Mouse (Mus musculus) adrenal gland, postnatal 25 days (tissue): Measurements from ENCODE around the gene Pabpc1l. TPM values are rescaled to one million over a fixed set of nuclear protein-coding genes. Genes with fewer than 3 reads are reported as not detected.
A peak's percentile ranks its signal among the peaks of the same experiment; 100 is the strongest.
"Not testable (repeated sequence)": the region's sequence is repeated elsewhere in the genome, so short reads cannot be mapped to it uniquely, and the experiment has no call there.

Source experiments
- DNase-seq: peaks from one replicate; pipeline ENCODE4 v3.0.0; 2021; ENCODE audit warnings: mixed read lengths
- total RNA-seq: library from RNA; stranded (reverse); gene quantifications from 2 replicates; pipeline ENCODE4 v1.2.3, GENCODE M21; 2021

The Pabpc1l gene
- total RNA-seq, 1 experiment from 2014 or later = 2.2 TPM

DNA sequence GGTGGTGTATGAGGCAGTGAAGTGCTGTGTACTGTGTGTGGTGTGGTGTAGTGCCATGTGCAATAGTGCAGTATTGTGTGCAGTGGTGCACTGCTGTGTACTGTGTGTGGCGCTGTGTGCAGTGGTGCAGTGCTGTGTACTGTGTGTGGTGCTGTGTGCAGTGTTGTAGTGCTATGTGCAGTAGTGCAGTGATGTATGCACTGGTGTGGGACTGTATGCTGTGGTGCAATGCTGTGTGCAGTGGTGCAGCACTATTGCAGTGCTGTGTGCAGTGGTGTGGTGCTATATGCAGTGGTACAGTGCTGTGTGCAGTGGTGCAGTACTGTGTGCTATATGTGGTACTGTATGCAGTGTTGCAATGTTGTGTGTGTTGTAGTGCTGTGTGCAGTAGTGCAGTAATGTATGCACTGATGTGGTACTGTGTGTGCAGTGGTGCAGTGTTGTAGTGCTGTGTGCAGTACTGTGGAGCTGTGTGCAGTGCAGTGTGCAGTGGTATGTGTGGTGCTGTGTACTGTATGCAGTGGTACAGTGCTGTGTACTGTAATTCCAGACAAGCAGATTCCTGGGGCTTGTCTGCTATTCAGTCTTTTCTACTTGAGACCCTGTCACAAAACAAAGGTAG lies 13.3 kb downstream of the Pabpc1l start:
- no peak for DNase-seq

GRCm38 (mm10) chr2:164040949-164041348 lies 15.7 kb downstream of the Pabpc1l start:
- no peak for DNase-seq

DNA sequence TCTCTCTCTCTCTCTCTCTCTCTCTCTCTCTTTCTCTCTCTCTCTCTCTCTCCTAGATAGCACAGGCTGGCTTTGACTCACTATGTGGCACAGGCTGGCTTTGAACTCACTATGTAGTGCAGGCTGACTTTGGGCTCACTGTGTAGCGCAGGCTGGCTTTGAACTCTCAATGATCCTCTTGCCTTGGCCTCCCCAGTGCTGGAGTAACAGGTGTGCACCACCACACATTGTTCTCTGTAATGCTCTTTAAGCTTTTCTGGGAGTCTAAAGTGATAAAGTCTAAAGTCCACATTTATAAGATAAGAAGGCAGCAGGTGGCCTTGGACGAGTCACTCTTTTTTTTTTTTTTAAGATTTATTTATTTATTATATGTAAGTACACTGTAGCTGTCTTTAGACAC lies 16.3 kb downstream of the Pabpc1l start:
- no peak for DNase-seq

- DNase-seq = peak; percentile 26
Observed at GRCm38 (mm10) chr2:164047197-164047690, 22.0 kb downstream of the Pabpc1l start.

DNA sequence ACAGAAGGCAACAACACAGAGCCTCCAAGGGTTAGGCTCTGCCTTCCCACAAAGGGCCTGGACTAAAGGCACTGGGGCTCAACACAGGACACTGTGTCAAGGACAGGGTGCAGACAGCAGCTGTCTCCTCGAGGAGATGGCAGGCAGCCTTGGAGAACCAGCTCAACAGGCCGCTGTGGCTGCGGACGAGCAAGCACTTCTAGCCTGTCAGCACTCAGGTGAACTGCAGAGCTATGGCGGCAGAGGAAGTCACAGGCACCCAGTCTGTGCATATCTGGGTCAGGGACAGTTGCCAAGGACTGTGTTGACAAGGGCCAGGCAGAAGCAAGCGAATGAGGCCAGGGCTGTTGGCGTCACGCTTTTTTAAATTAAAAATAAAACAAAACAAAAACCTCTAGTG lies 28.5 kb downstream of the Pabpc1l start:
- DNase-seq = peak; percentile 68

DNA sequence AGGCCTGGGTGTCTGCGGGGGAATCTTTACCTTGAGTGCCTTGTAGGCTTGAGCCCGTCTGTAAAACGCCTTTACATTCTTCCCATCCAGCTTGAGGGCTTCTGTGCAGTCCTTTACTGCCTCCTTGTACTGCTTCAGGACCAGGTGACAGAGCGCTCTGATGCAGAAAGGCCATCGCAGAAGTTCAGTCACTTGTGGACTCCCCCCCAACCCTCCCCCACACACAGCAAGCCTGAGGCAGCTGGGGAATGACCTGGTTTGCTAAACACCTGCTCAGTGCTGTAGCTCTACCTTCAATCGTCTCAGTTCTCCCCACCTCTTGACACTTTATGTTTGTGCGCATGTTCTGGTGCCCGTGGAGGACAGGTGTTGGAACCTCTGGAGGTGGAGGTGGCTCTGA lies 29.4 kb downstream of the Pabpc1l start:
- DNase-seq = no peak

DNA sequence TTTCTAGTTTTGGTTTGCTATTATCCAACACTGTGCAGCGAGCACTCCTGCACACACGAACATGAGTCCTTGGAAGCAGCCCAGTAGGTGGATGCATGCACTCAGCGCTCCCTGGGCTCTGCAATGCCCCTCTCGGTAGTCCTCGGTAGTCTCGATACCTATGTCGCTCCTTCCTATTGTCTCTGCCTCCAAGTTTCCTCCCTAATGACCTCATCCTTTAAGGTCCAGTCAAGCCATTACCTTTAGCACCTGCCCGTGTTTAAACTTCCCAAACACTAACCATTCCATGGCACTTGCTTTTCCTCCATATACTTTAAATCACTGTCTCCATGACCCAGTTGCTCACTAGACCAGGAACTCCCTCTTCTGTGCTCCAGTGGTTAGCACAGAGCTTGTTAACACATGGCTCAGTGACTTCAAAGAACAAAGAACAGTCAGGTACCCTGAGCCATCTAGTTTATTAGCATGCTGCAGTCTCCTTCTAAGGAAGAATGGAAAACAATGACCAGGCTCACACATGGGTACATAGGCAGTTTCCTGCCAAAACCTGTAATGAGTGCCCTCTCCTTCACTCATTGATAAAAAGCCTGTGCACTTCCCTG lies 34.5 kb downstream of the Pabpc1l start:
- no peak for DNase-seq

DNA sequence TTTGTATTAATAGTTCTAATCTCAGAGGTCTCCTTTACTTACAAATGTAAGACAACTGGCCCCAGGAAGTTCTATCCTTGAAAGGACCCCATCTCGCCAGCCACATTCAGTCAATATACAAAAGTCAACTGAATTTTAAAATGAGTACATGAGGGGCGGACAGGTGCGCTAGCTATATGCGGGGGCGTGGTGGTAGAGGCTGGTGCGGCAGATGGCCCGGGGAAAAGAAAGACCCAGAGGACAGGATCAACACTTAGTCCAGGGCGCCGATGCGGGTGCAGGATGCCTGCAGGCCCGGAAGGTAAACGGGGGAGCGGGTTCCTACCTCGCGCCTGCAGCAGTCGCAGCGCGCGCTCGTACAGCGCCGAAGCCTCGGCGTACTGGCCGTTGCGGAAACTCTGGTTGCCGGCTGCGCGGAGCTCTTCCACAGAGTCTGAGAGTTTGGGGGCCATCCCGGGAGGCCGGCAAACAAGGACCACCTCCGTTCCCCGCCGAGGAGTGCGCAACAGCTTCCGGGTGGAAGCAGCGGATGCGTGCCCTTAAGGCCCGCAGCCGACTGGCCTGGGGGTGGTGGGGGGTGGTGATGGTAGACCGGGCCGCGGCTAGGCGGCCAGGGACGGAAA lies 45.0 kb downstream of the Pabpc1l start, which contains the start of gene Stk4:
Gene Stk4 (plus strand): TSS at position 181 of the 623 bp plus-strand sequence.
- DNase-seq = no peak

DNA sequence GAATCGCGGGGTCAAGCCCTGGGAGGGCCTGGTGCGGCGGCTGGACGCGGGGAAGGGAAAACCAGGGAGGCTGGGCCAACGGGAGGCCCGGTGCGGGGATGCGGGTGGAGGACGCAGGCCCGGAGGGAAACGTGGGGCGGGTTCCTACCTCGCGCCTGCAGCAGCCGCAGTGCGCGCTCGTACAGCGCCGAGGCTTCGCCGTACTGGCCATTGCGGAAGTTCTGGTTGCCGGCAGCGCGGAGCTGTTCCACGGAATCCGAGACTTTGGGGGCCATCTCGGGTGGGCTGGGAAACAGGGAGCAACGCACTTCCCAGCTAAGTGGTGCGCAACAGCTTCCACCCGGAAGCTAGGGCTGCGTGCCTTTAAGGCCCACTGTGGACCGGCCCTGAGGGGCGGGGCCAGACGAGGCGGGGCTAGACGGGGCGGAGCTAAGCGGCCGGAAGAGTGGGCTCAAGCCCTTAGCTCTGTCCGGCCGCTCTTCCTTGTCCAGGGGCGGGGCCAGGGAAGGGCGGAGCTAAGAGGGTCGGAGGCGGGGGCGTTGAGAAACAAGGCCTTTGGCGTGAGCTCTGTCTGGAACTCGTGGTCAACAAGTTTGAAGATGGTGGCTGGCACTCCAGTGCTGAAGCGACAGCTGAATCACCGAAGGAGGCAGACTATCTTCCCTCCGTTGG lies 45.7 kb downstream of the Pabpc1l start, which contains the start of gene Tomm34:
Gene Tomm34 (minus strand): TSS at position 405 of the 672 bp plus-strand sequence.
- DNase-seq = peak; percentile 97

DNA sequence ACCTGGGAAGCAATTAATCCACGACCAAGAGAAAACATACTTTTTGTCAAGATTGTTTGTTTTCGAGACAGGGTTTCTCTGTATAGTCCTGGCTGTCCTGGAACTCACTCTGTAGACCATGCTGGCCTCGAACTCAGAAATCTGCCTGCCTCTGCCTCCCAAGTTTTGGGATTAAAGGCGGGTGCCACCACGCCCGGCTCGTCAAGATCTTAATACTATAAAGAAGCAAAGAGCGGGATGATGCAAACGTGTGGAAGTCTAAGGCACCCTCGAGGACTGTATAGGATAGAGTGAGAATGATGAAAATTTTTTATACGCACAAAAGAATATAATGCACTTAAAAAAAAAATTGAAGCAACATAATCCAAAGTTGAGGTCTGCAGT lies 46.2 kb downstream of the Pabpc1l start:
- not testable (repeated sequence) for DNase-seq

DNA sequence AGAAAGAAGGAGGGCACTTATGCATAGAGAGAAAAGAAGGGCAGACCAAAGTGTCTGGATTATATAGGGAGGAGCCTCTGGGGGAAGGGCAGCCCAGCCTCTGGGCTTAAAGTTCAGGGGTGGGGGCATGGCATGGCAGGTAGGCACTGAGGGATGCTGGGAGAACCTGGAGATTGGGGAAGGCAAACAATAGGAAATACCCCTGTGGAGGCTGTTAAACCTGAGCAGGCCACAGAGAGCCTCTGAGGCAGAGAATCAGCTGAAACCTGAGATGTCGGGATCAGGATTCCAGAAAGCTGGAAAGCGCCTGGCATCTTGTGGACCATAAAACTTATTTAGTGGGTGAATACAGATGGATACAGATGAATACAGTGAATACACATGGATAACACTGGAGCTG lies 46.9 kb downstream of the Pabpc1l start:
- no peak for DNase-seq

GRCm38 (mm10) chr2:164073120-164073519 lies 47.9 kb downstream of the Pabpc1l start:
- DNase-seq = no peak

DNA sequence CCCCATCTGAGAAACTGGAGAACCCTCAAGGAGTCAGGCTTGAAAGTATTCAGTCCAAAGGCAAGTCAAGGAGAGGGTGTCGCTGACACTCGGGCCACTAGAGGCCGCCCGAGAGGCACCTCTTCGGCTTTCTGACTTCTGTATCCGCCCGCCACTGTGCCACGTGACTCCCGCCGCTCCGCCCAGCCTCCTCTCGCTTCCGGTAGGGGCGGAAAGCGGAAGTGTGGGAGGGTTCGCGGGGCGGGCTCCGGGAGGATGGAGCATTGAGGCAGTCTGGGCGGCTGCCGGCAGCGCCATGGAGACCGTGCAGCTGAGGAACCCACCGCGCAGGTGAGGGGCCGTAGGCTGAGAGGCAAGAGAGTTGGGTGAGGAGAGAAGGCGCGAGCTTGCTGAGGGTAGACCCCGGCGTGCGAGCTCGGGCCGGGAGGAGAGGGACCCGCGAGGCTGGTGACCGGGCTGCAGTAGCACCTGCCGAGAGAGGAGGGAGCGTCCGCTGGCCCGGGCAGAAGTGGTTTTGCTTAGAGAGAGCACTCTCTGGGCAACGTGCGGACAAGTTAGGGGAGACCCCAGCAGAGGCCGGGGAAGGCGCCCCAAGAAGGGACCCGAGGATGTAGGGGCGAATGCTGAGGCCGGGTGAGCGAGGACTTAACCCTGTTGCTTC lies 48.8 kb downstream of the Pabpc1l start:
- peak; percentile 98 for DNase-seq

GRCm38 (mm10) chr2:164075088-164075487 lies 49.8 kb downstream of the Pabpc1l start:
- no peak for DNase-seq

DNA sequence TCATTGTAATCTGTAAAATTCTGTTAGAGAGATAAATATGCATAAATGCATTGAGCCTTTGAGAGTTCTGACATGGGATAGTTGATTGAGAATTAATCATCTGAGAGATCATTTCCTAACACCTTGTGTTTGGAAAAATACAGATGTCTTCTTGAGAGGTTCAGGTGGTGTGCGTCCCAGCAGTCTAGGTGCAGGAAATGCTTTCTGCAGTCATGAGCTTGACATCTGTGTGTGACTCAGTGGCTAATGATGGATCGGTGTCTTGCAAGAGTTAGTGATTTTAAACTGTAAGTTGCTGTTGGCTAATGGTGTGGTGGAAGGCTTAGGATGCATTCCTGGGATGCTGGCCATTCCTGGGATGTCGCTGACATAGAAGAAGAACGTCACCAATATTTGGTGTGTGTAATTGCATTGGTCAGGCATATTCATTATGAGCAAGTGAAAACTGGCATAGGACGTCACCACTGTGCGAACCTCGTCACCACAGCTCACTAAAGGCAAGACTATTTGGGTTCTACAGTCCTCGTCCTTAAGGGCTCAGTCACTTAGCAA lies 51.7 kb downstream of the Pabpc1l start:
- DNase-seq = no peak

- no peak for DNase-seq
Observed at GRCm38 (mm10) chr2:164077875-164078274, 52.6 kb downstream of the Pabpc1l start.

DNA sequence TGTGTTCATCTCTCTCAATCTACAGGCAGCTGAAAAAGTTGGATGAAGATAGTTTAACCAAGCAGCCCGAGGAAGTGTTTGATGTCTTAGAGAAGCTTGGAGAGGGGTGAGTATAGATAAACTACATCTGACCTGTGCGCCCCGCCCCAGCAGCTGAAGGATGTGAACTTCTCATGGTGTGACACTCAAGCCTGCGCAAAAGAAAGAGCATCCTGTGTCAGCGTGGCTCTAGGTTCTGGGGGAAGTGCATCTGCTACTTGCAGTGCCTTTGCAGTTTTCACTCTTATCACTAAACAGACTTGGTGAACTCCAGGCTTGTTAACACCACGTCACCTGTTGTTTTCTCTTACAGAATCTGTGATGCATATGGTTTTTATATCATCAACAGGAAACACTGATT lies 54.2 kb downstream of the Pabpc1l start:
- DNase-seq = no peak

- no peak for DNase-seq
Observed at GRCm38 (mm10) chr2:164081577-164081976, 56.3 kb downstream of the Pabpc1l start.

- no peak for DNase-seq
Observed at GRCm38 (mm10) chr2:164082175-164082574, 56.9 kb downstream of the Pabpc1l start.

DNA sequence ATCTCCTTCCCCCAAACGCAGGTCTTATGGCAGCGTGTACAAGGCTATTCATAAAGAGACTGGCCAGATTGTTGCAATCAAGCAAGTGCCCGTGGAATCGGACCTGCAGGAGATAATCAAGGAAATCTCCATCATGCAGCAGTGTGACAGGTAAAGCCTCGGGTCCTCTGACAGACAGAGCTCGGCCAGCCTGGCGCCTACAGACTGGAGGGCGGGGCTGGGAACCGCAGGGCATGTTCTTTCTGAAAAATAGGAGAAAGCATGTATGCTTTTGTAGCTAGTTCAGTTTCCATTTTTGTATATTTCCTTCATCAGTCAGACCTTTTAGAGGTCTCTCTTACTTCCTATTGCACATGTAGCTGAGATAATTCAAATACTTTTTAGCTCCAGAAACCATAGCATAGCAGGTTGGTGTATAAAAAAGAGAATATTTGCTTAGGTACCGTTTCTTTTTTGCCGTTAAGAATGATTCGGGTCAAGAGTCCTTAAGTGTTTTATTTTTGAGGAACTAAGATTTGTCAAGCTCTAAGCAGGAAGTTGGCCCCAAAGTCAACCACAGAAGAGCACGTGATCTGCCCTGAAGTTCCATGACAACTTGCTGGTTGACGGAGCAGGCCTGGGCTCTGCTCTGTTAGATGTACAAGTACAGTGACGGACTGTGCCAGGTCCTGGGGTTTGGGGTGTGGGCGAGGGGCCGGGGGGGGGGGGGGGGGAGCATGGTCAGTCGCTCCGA lies 58.5 kb downstream of the Pabpc1l start:
- no peak for DNase-seq

GRCm38 (mm10) chr2:164084342-164084700 lies 59.1 kb downstream of the Pabpc1l start:
- no peak for DNase-seq
